Mouse (Mus musculus) thymus, postnatal 25 days (tissue): ENCODE measurements at regions not wholly inside any gene's neighbourhood (a gene's known extent, or its start where the extent isn't known, plus 50 kb on each side); places are given as distances from the start of the nearest gene placed in this dataset.

Experiments used
- DNase-seq: peaks from one replicate; pipeline ENCODE4 v3.0.0; 2022

DNA sequence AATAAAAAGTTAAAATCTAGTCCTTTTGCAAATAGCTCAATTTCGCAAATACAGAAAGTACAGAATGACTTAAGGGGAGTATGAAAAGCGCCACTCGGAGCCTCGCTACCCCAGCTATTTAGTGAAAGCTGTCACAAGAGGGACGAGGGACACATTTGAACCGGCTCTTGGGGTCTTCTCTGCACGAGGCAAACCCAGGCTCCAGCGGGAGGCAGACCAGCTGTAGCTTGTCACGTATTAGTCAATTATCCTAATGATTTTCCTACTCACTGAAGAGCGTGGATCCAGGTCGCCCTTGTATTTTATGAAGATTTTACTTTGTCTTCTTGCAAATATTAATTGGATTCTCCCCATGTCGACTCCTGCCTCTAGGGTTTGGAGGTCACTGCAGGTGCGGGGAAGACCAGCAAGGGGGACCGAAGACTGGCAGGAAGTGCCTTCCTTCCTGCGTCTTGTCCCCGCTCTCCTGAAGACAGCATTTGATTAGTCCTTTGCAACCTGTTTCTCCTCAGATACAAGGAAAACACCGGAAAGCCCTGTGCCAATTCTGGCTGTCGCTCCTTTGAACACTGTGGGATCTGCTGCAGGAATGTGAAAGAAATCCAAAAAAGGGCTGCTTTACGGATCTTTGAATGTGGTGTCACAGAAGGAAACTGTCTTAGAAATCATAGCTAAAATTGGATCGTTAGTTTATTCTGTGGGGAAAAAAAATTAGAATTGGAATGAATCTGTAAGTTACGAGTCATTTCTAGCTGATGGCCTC is 209.1 kb downstream of the Etnk1 start:
- DNase-seq, result no peak

DNA sequence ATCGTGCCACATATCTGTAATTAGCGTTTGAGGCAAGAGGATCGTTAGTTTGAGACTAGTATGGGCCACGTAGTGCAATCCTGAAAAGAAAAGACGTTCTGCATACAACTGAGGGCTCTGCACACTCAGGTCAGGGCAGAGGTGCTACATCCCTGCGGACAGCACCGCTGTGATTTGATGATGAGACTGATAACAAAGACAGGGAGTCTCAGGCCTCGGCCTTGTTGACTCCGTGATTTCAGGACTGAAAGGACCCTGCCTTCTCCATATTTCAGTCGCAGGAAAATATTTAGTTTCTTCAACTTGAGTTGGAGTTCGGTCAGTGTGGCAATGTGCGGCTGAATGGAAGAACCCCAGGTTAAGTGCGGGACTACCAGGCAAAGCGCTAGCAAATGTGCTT is 210.1 kb downstream of the Etnk1 start:
- DNase-seq, result no peak

GRCm38 (mm10) chr6:143378126-143378525 is 211.1 kb downstream of the Etnk1 start:
- DNase-seq, result no peak

DNA sequence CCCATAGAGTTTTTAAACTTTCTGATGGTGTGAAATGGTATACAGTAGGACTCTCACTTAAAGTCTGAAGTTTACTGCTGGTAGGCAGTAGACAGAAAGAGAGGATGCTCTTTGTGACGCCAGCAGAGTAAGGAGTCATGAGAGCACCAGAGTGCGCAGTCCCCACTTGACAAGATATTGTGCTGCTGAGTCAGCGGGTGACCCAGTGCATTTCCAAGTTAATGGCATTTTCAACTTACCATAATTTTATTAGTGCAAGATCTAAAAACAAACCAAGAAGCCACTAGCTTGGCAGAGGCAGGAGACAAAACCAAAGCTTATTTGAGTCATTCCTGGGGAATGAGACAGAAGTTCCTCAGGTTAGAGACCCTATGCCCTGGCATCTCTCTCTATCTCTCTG is 213.5 kb downstream of the Etnk1 start:
- no peak for DNase-seq

DNA sequence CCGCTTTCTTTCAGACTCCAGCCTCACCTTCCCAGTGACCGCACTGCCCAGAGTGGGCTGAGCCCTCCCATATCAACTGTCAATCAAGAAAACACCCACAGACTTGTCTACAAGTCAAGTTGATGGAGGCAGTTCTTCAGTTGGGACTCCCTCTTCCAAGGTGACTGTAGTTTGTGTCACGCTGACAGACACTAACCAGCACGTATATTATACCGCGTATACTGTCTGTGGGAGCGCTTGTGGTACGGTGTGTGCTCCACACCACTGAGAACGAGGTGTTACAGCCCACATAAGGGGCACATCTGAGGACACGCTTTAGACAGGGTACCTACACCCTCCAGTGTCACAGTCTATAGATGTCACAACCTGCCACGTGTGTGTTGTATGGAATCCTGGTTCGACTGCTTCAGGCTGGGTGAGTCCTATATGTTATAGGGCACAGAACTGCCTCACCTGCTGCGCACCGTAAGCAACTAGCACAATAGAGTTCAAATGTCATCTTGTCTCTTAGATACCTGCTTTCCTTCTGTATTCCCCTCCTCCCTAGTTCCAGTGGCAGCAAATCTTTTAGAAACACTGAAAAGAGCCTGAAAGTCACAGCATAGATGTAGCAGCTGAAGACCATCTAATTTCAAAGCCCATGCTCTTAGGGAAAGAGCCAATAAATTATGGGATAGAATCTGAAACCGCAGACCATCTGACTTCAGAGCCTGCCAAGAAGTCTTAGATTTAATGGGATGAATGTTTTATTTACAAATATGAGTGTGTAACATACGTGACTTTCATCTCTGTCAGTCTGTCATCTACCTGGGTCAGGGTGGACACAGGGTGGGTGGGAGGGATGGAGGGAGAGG is 219.8 kb downstream of the Etnk1 start:
- no peak for DNase-seq

GRCm38 (mm10) chr6:143393543-143394207 is 226.7 kb downstream of the Etnk1 start:
- no peak for DNase-seq

DNA sequence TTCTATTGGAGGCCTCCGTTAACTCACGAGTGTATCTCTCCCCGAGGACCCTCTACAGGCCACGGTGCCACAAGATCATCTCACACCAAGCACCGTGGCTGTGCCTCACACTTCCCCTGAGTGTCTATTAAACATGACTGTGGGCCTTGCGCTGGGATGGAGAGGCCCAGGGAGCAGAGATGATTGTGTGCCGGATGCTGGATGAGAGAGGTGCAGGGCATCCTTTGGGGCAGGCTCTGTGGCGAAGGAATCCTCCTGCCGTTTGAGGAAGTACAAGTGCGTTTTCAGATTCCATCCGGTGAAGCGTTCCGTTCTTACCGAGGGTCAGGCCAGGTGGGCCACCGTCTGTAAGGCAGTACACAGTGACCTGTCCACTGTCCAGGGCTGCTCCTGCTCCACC is 227.4 kb downstream of the Etnk1 start:
- DNase-seq, result no peak

- DNase-seq, result no peak
Observed at GRCm38 (mm10) chr6:143401436-143401835, 234.4 kb downstream of the Etnk1 start.

- no peak for DNase-seq
Observed at GRCm38 (mm10) chr6:143401921-143402320, 234.9 kb downstream of the Etnk1 start.

DNA sequence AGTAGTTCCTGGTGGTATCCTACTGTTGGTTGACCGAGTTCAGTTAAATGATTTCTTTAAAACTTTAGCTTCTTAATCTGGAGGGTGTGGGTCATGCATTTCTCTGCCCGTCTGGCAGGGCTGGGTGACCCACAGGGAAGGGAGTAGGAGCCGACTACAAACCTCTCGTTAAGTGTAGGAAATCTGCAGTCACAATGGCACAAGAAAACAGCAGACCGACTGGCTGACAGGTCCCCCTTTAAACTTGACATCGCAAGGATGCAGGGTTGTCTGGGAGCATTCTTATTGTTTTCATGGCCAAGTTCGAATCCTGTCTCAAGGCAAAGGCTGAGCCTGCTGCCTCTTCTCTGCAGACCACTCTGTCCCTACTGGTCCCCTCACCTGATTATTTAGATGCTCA is 235.7 kb downstream of the Etnk1 start:
- no peak for DNase-seq

DNA sequence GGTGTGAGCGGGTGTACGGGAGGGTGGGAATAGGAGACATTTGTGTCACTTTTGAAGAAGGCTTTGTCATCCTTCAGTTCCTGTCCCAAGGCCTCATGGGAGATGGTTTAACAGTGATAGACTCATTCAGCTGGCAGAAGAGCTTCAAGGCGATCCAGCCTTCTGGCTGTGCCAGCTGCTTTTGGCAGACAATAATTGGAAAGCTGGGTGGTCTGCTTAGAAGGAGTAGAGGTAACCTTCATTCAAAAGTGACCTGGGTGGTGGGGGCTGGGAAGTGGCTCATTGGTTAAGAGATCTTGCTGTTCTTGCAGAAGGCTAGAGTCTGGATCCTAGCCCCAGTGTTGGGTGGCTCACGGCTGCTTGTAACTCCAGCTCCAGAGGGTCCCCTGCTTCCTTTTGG is 237.5 kb downstream of the Etnk1 start:
- DNase-seq, result no peak

DNA sequence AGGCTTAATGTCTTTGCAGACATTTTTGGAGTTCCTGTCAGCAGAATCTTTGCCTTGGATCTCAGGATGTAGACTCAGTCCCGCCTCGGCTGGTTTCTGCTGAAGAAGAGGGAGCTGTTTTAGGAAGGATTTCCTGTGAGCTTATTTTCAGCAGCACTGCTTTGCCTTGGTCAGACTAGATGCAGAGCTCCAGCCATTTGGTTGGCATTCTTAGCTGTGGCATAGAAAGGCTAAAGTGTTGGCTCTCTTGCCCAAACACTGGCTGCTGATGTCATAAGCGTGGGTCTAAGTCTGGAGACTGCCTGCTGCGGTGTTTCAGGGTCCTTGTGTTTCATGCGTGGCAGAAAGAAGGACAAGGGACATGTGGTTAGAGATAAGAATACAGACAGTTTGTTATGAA is 245.0 kb downstream of the Etnk1 start:
- DNase-seq, result no peak

GRCm38 (mm10) chr6:143412721-143413120 is 245.7 kb downstream of the Etnk1 start:
- no peak for DNase-seq

DNA sequence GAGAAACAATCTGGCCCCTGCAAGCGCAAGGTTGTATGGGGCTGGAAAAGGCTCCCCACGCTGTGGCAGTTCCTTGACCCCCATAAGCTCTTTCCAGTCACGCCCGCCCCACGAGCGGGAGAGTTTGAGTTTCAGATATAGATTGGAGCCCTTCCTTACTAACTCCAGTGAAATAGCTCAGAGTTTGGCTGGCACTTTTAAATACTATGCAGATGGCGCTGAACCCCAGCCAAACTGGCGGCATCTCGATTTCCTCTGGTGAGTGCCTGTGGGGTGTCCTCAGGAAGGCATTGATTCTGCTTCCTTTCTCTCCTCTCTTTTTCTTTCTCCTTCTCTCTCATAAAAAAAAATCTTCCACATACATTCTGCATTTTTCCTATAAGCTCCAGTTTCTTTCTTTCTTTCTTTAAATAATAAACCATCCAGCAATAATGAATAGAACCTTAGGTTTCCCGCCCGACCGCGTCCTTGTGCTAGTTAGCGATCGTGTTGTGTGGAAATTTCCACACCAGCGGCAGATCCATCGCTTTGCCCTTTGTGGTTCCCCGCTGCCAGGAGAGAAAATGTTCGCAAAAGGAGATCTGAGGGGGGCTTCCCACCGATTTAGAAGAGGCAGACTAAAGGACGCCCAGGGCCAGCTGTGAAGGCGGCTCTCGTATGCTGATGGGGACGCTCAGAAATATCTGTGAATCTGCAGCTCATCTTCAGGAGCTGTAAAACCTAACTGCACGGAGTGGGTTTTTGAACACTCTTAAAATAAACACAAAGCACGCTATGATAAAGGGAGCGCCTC is 247.8 kb downstream of the Etnk1 start:
- DNase-seq, result no peak

DNA sequence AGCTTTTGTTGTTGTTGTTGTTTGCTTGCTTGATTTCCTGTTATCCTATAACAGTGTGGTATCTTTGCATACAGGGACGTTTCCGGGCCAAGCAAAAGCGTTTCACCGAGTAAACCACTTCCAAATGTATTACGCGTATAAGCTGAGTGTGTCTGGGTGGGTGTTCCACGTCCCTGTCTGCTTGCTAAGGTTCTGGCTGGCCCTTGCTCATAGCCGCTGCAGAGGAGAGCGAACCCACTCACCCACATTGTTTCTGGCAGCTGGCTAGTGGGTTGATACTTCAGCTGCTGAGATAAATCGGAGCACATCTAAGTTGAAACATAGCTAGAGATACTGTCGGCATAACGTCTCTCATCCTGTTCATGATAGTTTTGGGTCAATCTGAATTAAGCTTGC is 248.4 kb downstream of the Etnk1 start:
- no peak for DNase-seq

DNA sequence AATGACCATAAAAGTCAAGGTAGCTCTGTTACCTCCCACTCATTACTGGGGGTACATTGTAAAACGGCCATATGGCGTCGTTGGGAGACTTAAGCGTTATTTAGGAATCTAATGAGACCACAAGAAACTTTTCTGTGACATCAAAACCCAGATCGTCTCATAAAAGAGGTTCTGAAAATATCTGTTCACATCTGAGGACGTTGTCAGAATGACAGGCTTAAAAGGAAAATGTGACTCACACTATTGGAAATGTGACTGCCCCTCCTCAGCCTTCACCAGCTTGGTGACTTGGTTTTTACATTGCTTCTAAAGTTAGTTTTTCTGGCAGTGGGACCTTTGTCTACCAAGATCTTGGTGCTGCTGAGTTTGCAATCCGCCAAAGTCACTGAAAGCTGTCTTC is 252.9 kb downstream of the Etnk1 start:
- no peak for DNase-seq

DNA sequence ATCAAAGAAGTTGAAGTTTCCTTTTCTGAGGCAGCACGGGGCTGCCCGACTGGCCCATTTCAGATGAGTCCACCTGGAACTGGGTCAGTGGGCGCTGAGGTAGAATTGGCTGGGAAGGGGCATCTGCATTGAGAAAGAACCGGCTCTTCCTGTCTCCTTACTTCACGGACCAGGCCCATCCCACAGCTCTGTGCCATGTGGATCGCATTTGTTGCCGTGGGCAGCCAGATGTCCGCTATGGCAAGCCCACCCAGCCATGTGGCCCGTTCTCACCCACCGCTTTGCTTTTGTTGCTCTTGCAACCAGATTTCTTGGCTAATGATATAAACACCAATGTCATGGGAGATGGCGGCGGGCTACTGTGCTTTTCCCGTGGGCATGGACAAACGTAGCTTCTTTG is 256.0 kb downstream of the Etnk1 start:
- DNase-seq, result no peak

GRCm38 (mm10) chr6:143425182-143425829 is 258.3 kb downstream of the Etnk1 start:
- DNase-seq, result no peak

GRCm38 (mm10) chr6:143431896-143432450 is 265.0 kb downstream of the Etnk1 start:
- DNase-seq, result no peak

GRCm38 (mm10) chr6:143437367-143438271 is 270.6 kb downstream of the Etnk1 start:
- DNase-seq, result no peak

DNA sequence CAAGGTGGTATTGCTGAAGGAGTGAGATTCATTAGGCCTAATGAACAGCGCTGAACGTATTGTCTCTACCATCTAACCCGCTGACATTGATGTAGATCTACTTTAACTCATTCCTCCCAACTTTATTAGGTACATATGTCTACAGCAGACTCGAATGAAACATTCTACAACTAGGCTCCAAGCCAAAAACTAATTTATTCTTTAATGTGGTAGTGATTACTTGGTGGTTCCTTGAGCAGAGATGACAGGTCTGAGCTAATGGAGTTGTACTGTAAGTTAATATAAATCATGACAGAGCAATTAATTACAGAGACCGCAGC is 271.2 kb downstream of the Etnk1 start:
- DNase-seq, result no peak
